Mouse (Mus musculus) layer of hippocampus, postnatal 14 days (tissue): Measurements from ENCODE around the gene Cd177. TPM values are rescaled to one million over a fixed set of nuclear protein-coding genes. Genes with fewer than 3 reads are reported as not detected.
"Not testable (repeated sequence)": the region's sequence is repeated elsewhere in the genome, so short reads cannot be mapped to it uniquely, and the experiment has no call there.

Experiments
- DNase-seq, 2 experiments: peaks; one replicate each; pipeline ENCODE4 v3.0.0; 2021 to 2022; ENCODE audit warnings: low spot score in 2 of 2, mixed read lengths in 1 of 2
- long read RNA-seq, 2 experiments: library from polyadenylated mRNA; stranded (forward); transcript quantifications; one replicate each; pipeline ENCODE4 v2.0.0; 2021
- total RNA-seq, 2 experiments: library from RNA; stranded (reverse); gene quantifications; 2 replicates each; pipeline ENCODE4 v1.2.3; 2021

The Cd177 gene
- total RNA-seq: not detected
- long read RNA-seq, experiment 1: 0 reads
- long read RNA-seq, experiment 2: 0 reads

DNA sequence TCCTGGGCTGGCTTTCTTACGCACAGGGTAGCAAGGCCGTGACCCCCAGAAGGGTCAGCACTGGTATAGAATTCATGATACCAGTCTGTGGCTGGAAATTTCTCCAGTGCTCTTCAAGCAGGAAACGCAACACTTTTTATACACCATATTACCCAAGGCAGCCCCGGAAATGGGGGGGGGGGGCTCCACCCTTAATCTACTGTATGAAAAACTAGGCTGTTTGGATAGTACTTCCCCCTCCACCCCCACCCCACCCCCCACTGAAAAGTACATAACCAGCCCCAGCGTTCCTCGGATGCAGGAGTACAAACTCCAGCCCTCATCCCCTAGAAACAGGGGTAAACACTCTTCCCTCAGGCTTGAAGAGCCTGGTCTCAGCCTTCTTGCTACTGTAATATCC, at the start of gene Cd177:
Gene Cd177, minus strand, starts transcription at position 101 of the 400 bp plus-strand sequence.
- no peak for DNase-seq

DNA sequence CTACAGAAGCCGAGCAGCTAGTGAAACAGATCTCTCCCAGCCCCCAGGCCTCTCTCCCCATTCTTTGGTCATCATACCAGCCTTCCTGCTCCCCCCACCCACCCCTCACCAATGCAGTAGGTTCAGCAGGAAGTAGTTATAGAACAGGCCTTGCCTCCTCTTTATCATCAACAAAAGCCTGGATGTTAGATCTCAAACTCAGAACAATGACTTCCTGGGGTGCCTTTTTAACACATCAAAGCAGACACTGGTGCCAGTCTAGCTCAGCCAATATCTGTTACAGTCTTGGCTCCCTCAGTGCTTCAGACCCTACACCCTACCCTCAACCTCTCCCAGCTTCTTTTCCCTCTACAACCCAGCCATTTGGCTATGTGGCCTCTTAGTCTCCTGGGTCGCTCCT, 48.9 kb upstream of the Cd177 start:
- DNase-seq: no peak

DNA sequence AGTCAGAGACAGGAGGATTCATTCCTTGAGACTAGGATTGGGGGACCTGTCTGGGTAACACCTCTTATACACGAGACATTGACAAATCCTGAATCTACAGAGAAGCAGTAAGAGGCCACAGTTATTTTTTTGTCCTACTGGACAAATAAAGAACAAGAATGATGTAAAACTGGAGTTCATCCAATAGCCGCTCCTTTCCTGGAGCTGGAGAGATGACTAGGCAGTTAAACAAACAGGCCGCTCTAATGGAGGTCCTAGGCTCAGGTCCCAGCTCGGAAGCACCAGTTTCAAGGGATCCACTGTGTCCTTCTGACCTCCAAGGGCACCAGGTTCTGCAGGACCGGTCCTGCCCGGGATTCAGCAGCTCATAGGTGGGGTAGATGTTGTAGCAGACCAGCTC, 44.7 kb upstream of the Cd177 start:
- DNase-seq: no peak

- no peak for DNase-seq
Measured at GRCm38 (mm10) chr7:24802149-24802767, 42.1 kb upstream of the Cd177 start.

DNA sequence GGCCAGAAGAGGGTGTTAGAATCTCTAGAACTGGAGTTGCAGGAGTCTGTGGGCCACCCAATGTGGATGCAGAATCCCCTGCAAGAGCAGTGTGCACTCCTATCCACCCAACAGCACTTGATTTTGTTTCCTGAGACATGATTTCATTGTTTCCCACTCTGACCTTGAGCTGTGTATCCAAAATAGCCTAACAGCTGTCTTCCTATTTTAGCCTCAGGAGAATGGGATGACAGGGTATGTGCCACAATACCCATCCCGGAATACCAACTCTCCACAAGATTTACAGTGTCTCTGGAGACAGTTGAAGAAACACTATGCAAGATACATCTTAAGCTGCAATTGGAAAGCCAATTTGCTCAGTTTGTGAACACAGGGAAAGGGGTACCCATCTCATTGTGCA, 37.8 kb upstream of the Cd177 start:
- DNase-seq: no peak

DNA sequence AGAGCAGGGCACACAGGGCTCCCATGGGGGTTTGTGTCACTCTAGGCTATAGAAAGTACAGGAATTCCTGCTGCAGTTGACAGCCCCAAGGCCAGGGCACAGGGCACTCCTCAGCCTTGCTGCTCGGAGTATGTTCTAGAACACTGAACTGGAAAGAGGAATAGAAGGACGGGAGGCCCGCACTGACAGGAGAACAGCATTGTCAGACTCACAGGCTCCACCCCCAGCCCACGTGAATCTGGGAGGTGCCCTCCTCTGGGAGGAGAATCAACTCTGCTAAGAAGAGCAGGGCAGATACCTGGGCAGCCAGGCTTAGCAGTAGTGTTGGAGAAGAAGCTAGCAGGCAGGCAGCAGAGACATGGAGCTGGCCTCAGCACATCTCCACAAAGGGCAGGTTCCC, 16.8 kb upstream of the Cd177 start, which contains the start of gene Ceacam10:
Gene Ceacam10, plus strand, starts transcription at position 289 of the 400 bp plus-strand sequence.
- DNase-seq: not testable (repeated sequence)

GRCm38 (mm10) chr7:24776145-24776544, 16.0 kb upstream of the Cd177 start:
- DNase-seq: no peak

- DNase-seq: no peak
Measured at GRCm38 (mm10) chr7:24773942-24774535, 13.9 kb upstream of the Cd177 start.

GRCm38 (mm10) chr7:24771361-24771760, 11.2 kb upstream of the Cd177 start:
- DNase-seq: no peak

- no peak for DNase-seq
Measured at GRCm38 (mm10) chr7:24762574-24762973, 2.5 kb upstream of the Cd177 start.

DNA sequence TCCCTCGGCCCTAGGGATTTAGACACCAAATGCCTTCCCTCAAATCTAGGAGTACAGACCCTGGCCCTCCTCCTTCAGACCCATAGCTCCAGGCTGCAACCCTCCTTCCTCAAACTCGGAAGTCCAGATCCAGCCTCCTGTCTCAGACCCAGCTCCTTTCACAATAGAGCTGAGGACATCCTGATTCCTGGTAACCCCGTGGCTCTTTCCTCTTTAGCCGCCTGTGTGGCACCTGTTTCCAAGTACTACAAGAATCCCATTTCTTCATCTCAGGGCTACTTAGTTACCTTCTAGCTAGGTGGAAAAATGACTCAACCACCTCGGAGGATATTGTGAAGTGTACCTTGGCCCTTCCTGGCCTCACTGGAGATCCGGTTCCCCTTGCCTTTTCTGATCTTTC, 1.1 kb upstream of the Cd177 start:
- no peak for DNase-seq

- DNase-seq: no peak
Measured at GRCm38 (mm10) chr7:24758520-24758919, 1.6 kb downstream of the Cd177 start.

DNA sequence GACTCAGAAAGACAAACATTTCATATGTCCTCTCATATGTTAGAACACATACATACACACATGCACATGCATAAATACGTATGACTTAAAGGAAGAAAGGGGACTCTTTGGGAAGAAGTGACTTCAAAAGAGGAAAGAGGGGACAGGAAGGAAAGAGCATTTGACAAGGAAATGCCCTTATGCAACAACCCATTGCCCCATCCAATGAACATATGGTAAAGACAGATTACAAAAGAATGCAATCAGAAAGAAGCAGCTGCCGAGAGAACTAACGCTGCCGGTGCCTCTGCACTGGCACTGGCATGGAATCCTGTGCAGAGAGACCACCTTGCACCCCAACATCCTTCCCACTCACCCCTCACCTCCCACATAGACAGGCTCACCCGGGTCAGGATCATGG, 6.6 kb downstream of the Cd177 start:
- DNase-seq: no peak

DNA sequence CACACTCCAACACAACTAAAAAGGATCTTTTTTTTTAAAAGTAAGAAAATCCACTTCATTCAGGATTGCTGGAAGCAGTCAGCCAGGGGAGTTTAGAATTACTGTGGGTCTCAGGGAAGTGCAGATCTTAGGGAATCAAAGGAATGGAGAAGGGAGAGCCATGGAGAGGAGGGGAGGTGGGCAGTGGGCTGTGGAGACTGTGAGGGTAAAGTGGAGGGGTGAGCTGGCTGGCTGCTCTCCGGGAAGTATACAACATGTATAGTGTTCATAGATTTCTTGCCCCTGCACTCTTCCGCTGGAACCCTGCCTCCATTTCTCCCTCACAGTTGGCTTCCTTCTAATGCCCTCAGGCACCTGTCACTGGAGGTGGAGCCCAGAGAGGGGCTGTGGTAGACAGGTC, 8.5 kb downstream of the Cd177 start:
- no peak for DNase-seq

GRCm38 (mm10) chr7:24750695-24751094, 9.4 kb downstream of the Cd177 start:
- DNase-seq: no peak

DNA sequence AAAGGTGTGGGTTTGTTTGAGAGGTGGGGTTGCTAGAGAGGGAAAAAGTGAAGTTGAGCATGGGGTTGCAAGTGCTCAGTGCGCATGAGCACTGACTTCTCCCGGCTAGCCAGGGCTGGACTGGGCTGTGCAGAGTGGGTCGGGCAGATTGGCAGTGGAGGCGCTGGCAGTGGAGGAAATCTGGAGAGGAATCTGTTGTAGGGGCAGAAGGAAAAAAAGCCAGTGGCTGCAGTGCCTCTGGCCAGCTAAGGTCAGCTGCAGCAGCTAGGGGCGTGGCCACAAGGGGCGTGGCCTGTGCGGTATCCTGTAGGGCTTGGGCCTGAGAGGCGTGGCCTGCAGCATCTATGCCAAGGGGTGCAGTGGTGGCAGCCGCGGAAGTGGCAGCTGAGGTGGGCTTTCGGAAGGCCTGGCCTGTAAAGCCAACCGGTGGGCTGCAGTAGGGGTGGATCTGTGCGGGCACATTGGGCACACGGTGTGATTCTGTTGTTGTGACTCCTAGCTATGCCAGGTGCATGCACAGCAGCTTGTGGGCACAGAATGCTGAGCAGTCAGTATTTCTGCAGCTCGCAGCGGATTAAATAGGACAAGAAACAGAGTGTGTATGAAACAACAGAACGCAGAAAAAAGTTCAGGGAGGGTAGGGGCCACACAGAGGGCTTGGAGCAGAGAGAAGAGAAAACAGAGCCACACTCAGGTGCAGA, 24.0 kb downstream of the Cd177 start:
- DNase-seq: no peak

GRCm38 (mm10) chr7:24726808-24727207, 33.3 kb downstream of the Cd177 start, which contains the start of gene Gm4763:
Gene Gm4763 (minus strand): TSS chr7:24726908.
- DNase-seq: not testable (repeated sequence)

DNA sequence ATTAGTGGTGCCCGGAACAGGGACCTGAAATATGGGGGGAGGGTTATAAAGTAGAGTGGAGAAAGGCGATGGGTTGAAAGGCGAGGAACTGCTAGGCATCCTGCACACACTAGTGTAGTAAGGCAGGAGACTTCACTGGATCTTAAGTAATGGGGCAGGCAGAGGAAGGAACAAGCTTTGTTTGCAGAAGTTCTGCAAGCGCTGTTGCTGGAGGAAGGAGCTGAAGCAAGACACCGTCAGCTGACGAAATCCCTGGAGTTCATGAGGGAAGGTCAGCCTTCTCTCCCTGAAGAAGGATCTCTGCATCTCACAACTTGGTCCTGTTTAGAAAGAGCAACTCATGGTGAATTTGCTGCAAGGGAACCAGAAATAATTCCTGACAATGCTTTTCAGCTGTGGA, 45.1 kb downstream of the Cd177 start:
- no peak for DNase-seq

DNA sequence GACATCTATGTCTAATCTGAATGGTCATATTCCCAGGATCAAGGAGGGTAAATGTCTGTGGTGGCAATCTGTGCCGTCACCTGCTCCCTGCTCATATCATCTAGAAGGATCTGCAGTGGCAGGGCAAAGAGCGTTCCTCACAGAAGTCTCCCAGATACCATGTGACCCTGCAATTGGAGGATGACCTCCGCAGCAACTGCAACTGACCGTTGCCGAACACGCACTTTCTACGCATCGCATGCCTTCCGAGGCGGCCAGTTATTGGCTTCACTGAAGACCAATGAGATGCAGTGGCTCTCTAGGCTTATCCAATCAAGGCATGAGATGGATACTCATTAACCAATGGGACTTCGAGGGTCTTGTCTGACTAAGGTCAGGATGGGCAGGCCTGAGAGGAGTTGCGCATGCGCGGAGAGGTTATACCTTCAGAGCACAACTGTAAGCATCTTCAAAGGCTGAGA, 51.2 kb downstream of the Cd177 start, which contains the start of gene BC049730:
Gene BC049730, plus strand, starts transcription at position 411 of the 461 bp plus-strand sequence.
- no peak for DNase-seq

- not testable (repeated sequence) for DNase-seq
Measured at GRCm38 (mm10) chr7:24702841-24703240, 57.3 kb downstream of the Cd177 start.

DNA sequence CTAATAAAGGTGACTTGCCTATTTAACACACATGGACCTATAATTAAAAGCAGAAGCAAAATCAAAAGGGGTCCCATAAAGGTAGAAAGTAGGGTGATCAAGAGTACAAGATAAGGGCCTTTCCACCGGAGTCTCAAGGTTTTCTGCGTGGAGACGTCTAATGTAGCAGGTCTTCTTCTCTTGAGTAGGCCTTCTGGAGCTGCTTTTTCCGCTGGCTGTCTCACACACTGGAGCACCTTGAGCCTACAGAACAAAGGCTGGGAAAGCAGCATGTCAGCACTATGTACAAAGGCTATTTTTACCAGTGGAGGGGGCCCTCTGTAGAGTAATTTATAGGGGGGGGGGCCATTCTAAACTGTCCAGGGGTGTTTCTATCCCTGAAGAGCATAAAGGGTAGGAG, 62.2 kb downstream of the Cd177 start:
- DNase-seq: not testable (repeated sequence)
